Mouse (Mus musculus) cerebellum, adult 2 months (tissue): ENCODE data around the gene Gm28053.

Experiments
- CTCF ChIP-seq: fragments of 200-500 bp; IDR thresholded peaks from 2 replicates; pipeline ENCODE4 v1.5.1; 2011; ENCODE audit warnings: low read depth, mild to moderate bottlenecking, control low read depth, low read length, moderate library complexity, borderline replicate concordance; ENCODE audit not compliant: insufficient read depth
- POLR2A ChIP-seq: fragments of 200-500 bp; IDR thresholded peaks from 2 replicates; pipeline ENCODE4 v1.6.1; 2011; ENCODE audit warnings: low read length, control low read depth, borderline replicate concordance; ENCODE audit not compliant: insufficient read depth

DNA sequence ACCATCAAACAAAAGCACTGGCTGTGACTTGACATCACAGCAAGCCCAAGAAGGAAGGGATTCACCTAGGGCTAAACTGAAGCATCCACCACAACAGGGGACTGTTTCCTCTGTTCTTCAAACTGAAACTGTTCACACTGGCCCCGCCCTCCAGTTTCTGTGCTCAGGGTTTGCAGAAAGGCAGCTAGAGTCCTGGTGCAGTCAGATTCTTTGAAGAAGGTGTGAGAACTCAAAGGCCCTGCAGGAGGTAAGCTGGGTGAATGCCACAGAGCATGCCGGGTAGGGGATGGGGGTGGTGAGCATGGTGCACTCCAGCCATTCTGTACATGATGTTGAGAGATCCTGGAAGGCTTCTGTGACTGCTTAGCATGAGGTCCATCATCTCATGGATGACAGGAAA lies at the start of gene Gm28053, which contains the start of gene Gimap7:
- TF ChIP-seq CTCF (no peak), POLR2A (no peak)
